In the genomic region with DNA sequence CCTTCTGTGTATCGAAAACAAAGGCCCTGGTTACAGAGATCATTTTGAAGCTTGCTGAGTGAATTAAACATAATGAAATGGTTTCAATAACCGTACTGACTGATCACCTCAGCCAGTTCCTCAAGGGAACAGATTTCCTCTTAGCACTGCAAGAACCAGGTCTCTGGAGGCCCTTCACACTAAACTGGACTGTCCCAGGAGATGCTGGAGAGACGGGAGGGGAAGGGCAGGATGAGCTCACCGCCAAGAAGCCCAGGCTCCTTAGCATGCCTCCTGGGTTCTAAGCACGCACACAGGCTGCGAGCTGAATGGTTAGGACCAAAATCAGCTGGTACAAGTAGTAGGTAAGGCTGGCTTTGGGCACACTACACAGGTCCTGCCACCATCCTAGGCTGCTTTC, we compare ENCODE assay signal across 24 mouse cellular contexts.
"Had no signal": no experiment of that assay in that cellular context is flagged by ENCODE, and none has a peak within 500 bp of the region (broad histone marks: within the 10 kb centered on the region; RNA-seq: fewer than 3 reads in every experiment).

No protein-coding gene starts in this region.

- H3K9me3 ChIP-seq: limb, embryonic 12.5 days; limb, embryonic 15.5 days; megakaryocyte, embryonic 14.5 days; midbrain, embryonic 10.5 days; midbrain, embryonic 13.5 days; neural tube, embryonic 15.5 days had no signal

- H3K27me3 ChIP-seq: limb, embryonic 12.5 days; limb, embryonic 15.5 days; megakaryocyte, embryonic 14.5 days; midbrain, embryonic 13.5 days; neural tube, embryonic 15.5 days had no signal

- H3K27ac ChIP-seq: limb, embryonic 12.5 days; limb, embryonic 15.5 days; liver, embryonic 14.5 days; midbrain, embryonic 10.5 days; midbrain, embryonic 13.5 days; neural tube, embryonic 15.5 days; stomach, postnatal 0 days had no signal

- H3K4me2 ChIP-seq: limb, embryonic 12.5 days; limb, embryonic 15.5 days; liver, embryonic 11.5 days; lung, embryonic 14.5 days; midbrain, embryonic 13.5 days; neural tube, embryonic 15.5 days had no signal

- DNase-seq: kidney, postnatal 14 days; kidney, postnatal 4 days; left cerebral cortex, postnatal 4 days; liver, postnatal 0 days; lung, embryonic 14.5 days; lung, postnatal 10 days; lung, postnatal 36 days; right cerebral cortex, adult 18-20 months; right cerebral cortex, postnatal 14 days; right cerebral cortex, postnatal 4 days; thymus, adult 2 months; thymus, postnatal 14 days; thymus, postnatal 4 days had no signal

- H3K9ac ChIP-seq: limb, embryonic 12.5 days; limb, embryonic 15.5 days; liver, embryonic 14.5 days; liver, postnatal 0 days; lung, embryonic 14.5 days; midbrain, embryonic 13.5 days; neural tube, embryonic 15.5 days had no signal

- H3K4me3 ChIP-seq: limb, embryonic 12.5 days; limb, embryonic 15.5 days; megakaryocyte, embryonic 14.5 days; midbrain, embryonic 10.5 days; midbrain, embryonic 13.5 days; myocyte; neural tube, embryonic 15.5 days had no signal

- ATAC-seq: liver, postnatal 0 days; midbrain, embryonic 13.5 days; midbrain, embryonic 16.5 days had no signal
